Mouse (Mus musculus) forebrain, postnatal 0 days (tissue): Measurements from ENCODE around the gene 2300009A05Rik. TPM values are rescaled to one million over a fixed set of nuclear protein-coding genes. Genes with fewer than 3 reads are reported as not detected.
A peak's percentile ranks its signal among the peaks of the same experiment; 100 is the strongest.

Experiments
- ATAC-seq: fragments of 200-750 bp; cut with Nextera tagmentation; 2 replicates; pipeline ENCODE4 v1.8.0; 2017; ENCODE audit warnings: mild to moderate bottlenecking, moderate library complexity
- DNase-seq: peaks from one replicate; pipeline ENCODE4 v3.0.0-alpha.2; 2015
- H3K27ac ChIP-seq: fragments of 300-500 bp; sonication (generic); 2 replicates; pipeline ENCODE4 v1.5.1; 2014; ENCODE audit warnings: low read depth, mild to moderate bottlenecking, antibody characterized with exemption, low read length, moderate library complexity, mixed read lengths
- H3K27me3 ChIP-seq: fragments of 300-500 bp; sonication (generic); 2 replicates; pipeline ENCODE4 v1.6.1; 2014; ENCODE audit warnings: mild to moderate bottlenecking, low read length, mixed read lengths; ENCODE audit not compliant: insufficient read depth
- H3K36me3 ChIP-seq: fragments of 300-500 bp; sonication (generic); 2 replicates; pipeline ENCODE4 v1.6.1; 2014; ENCODE audit warnings: mild to moderate bottlenecking, moderate library complexity; ENCODE audit not compliant: insufficient read depth
- H3K4me1 ChIP-seq: fragments of 300-500 bp; sonication (generic); 2 replicates; pipeline ENCODE4 v1.6.1; 2014; ENCODE audit warnings: antibody characterized with exemption; ENCODE audit not compliant: insufficient read depth
- H3K4me2 ChIP-seq: fragments of 300-500 bp; sonication (generic); 2 replicates; pipeline ENCODE4 v1.6.1; 2014; ENCODE audit warnings: low read depth, mild to moderate bottlenecking, moderate library complexity
- H3K4me3 ChIP-seq: fragments of 300-500 bp; sonication (generic); 2 replicates; pipeline ENCODE4 v1.5.1; 2014; ENCODE audit warnings: low read depth, low read length, mixed read lengths
- H3K9ac ChIP-seq: fragments of 300-500 bp; sonication (generic); 2 replicates; pipeline ENCODE4 v1.6.1; 2014; ENCODE audit warnings: mild to moderate bottlenecking
- H3K9me3 ChIP-seq: fragments of 300-500 bp; sonication (generic); 2 replicates; pipeline ENCODE4 v1.6.1; 2016; ENCODE audit warnings: low read length
- CTCF ChIP-seq: sonication (generic); IDR thresholded peaks from 2 replicates; pipeline ENCODE4 v1.5.1; 2016; ENCODE audit warnings: antibody characterized with exemption, control low read depth, low read depth
- WGBS: fragments of 180-500 bp; shearing (Covaris S2); extraction: QIAGEN DNeasy Blood & Tissue Kit; methylation state at CpG from one replicate; pipeline ENCODE4 v1.1.7; 2014; 5-methylcytosine and 5-hydroxymethylcytosine counted together
- polyA plus RNA-seq: library from polyadenylated mRNA; unstranded; fragments of >200 nt; fragmentation: Nextera tagmentation; extraction: Ambion mirVana; gene quantifications from 2 replicates; pipeline ENCODE4 v1.2.1, GENCODE M21; 2015
- total RNA-seq: library from RNA; depleted of rRNA; stranded (reverse); fragments of >200 nt; gene quantifications from 2 replicates; pipeline ENCODE4 v1.2.3, GENCODE M21; 2014

2300009A05Rik gene
- total and polyA plus RNA-seq, 2 experiments from 2014 or later: 28.8 to 83.2 TPM

GRCm38 (mm10) chr9:63395612-63396011 lies 3.4 kb downstream of the 2300009A05Rik start:
- WGBS: 74% methylated on average over 7 of the region's 7 CpGs
- no peaks in the 10 kb centered on the region for H3K36me3 ChIP-seq
- H3K27me3 ChIP-seq: no peaks in the 10 kb centered on the region
- no peak for TF ChIP-seq CTCF
- DNase-seq (no peak), ATAC-seq (no peak)
- no peak overlapping the region for H3K4me2 ChIP-seq
- H3K4me3 ChIP-seq: no peak overlapping the region
- H3K9me3 ChIP-seq: no peaks in the 10 kb centered on the region
- H3K9ac ChIP-seq: no peak overlapping the region
- H3K27ac ChIP-seq: no peak overlapping the region
- peaks cover 8% of the 10 kb centered on the region; the same call in 1 of the 2 replicates for H3K4me1 ChIP-seq

DNA sequence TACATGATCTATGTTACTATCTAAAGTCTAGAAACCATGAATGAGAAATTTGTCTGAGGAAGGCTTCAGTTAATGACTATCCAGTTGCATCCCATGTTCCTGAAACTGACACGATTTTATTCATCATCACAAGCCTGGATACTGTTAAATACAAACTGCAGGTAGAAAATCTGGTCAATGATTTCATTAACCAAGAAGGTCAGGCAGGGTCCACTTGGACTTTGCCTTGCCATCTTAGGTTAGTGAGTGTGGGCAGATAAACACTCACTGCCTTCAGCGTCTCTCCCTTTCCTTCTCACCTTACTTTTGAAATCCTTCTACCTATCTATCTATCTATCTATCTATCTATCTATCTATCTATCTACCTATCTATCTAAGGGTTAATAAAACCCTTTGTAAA lies 7.7 kb downstream of the 2300009A05Rik start:
- H3K4me3 ChIP-seq: no peak overlapping the region
- no peaks in the 10 kb centered on the region for H3K36me3 ChIP-seq
- no peak overlapping the region for H3K27ac ChIP-seq
- no peaks in the 10 kb centered on the region for H3K9me3 ChIP-seq
- DNase-seq: no peak
- H3K27me3 ChIP-seq: no peaks in the 10 kb centered on the region
- no peak overlapping the region for H3K9ac ChIP-seq
- WGBS: 82% methylated on average over 2 of the region's 2 CpGs
- no peaks in the 10 kb centered on the region for H3K4me1 ChIP-seq
- TF ChIP-seq CTCF: no peak
- no peak overlapping the region for H3K4me2 ChIP-seq
- ATAC-seq: no peak

DNA sequence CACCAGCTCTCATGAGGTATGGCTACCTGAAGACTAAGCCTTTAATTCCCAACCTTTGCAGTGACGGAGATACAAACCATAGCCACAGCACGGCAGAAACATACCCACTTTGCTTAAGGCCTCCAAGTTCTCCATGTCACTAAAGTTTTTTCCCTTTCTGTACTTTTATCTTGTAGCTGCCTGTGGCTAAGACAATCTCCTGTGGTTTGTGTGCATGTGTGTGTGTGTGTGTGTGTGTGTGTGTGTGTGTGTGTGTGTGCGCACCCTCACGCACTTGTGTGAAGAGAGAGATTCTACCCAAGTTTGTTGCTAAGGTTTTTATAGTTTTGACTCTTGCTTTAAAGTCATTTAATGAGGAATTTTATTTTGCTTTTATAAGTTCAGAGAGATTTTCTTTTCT lies 16.3 kb downstream of the 2300009A05Rik start:
- H3K36me3 ChIP-seq: no peaks in the 10 kb centered on the region
- no peak overlapping the region for H3K4me3 ChIP-seq
- no peak for DNase-seq
- H3K4me2 ChIP-seq: no peak overlapping the region
- no peak for ATAC-seq
- no peak overlapping the region for H3K27ac ChIP-seq
- H3K27me3 ChIP-seq: no peaks in the 10 kb centered on the region
- 0 out of 2 replicates have a peak, but pooled peaks cover 6% of the 10 kb centered on the region for H3K4me1 ChIP-seq
- H3K9me3 ChIP-seq: no peaks in the 10 kb centered on the region
- no peak for TF ChIP-seq CTCF
- no peak overlapping the region for H3K9ac ChIP-seq
- WGBS: 95% methylated on average over 4 of the region's 4 CpGs

DNA sequence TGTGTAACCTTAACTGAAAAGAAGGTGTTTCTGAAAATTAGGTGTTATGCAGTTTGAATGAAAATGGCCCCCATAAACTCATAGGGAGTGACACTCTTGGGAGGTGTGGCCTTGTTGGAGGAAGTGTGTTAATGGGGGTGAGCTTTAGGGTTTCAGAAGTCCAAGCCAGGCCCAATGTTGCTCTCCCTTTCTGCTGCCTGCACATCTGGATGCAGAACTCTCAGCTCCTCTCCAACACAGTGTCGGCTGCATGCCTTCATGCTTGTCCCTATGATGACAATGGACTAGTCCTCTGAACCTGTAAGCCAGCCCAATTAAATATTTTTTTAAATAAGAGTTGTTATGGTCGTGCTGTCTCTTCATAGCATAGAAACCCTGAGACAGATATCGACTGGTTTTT lies 18.7 kb downstream of the 2300009A05Rik start:
- H3K9ac ChIP-seq: no peak overlapping the region
- 83% methylated on average over 3 of the region's 3 CpGs for WGBS
- no peaks in the 10 kb centered on the region for H3K27me3 ChIP-seq
- H3K9me3 ChIP-seq: no peaks in the 10 kb centered on the region
- no peak for ATAC-seq
- H3K4me1 ChIP-seq: peaks cover 19% of the 10 kb centered on the region
- H3K27ac ChIP-seq: no peak overlapping the region
- H3K4me3 ChIP-seq: no peak overlapping the region
- H3K4me2 ChIP-seq: no peak overlapping the region
- no peak for DNase-seq
- H3K36me3 ChIP-seq: no peaks in the 10 kb centered on the region
- no peak for TF ChIP-seq CTCF

- Histone ChIP-seq H3K4me2 (peak overlapping the region; percentile 93), H3K9me3 (no peaks in the 10 kb centered on the region), H3K4me3 (peak overlapping the region; percentile 89), H3K36me3 (no peaks in the 10 kb centered on the region), H3K27me3 (no peaks in the 10 kb centered on the region), H3K9ac (peak overlapping the region; percentile 95), H3K27ac (no peak overlapping the region), H3K4me1 (peaks cover 19% of the 10 kb centered on the region)
- 13% methylated on average over 8 of the region's 8 CpGs for WGBS
- ATAC-seq (no peak), DNase-seq (no peak)
- no peak for TF ChIP-seq CTCF
Measured at GRCm38 (mm10) chr9:63378174-63378573, 20.9 kb downstream of the 2300009A05Rik start.

- H3K4me3 ChIP-seq: peak within 1 kb of the TSS; percentile 89
- peak within 1 kb of the TSS; percentile 95 for H3K9ac ChIP-seq
- H3K9me3 ChIP-seq: no peaks in the 10 kb centered on the region
- ATAC-seq (peak; percentile 98), DNase-seq (peak; percentile 93)
- H3K27me3 ChIP-seq: no peaks in the 10 kb centered on the region
- H3K4me2 ChIP-seq: peak within 1 kb of the TSS; percentile 93
- no peaks in the 10 kb centered on the region for H3K36me3 ChIP-seq
- peak within 1 kb of the TSS; percentile 81 for H3K27ac ChIP-seq
- H3K4me1 ChIP-seq: peaks cover 19% of the 10 kb centered on the region
- TF ChIP-seq CTCF: no peak
- 2% methylated on average over 58 of the region's 58 CpGs for WGBS
Measured at GRCm38 (mm10) chr9:63377270-63378142, 21.5 kb downstream of the 2300009A05Rik start, which contains the start of gene Map2k5. Gene Map2k5 (minus strand): TSS chr9:63377902.

DNA sequence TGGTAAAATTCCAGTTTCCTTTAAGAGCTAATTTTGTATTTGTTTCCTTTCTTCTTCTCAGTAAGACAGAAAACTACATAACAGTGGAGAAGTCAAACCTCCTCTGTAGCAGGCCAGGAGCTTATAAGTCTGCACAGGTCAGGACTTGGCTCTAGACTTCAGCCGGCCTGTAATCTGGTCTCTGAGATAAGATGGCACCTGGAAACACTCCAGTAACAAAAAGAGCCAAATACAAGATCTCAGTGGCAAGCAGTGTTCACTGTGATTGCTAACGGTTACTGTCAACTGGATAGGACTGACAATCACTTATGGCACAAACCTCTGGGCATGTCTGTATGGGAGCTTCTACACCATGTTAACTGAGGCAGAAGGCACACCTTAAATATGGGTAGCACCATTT lies 25.7 kb downstream of the 2300009A05Rik start:
- no peak for DNase-seq
- WGBS: 80% methylated on average over 2 of the region's 2 CpGs
- no peaks in the 10 kb centered on the region for H3K9me3 ChIP-seq
- no peaks in the 10 kb centered on the region for H3K36me3 ChIP-seq
- no peak for TF ChIP-seq CTCF
- H3K27me3 ChIP-seq: no peaks in the 10 kb centered on the region
- no peak for ATAC-seq
- H3K4me3 ChIP-seq: no peak overlapping the region
- no peak overlapping the region for H3K4me2 ChIP-seq
- peaks cover 15% of the 10 kb centered on the region for H3K4me1 ChIP-seq
- H3K27ac ChIP-seq: no peak overlapping the region
- no peak overlapping the region for H3K9ac ChIP-seq
